Mouse (Mus musculus): Measurements from ENCODE around the gene Tipin. TPM values are rescaled to one million over a fixed set of nuclear protein-coding genes. Genes with fewer than 3 reads are reported as not detected.

Gene Tipin
- polyA plus RNA-seq, 1 experiment: 33.1 TPM

DNA sequence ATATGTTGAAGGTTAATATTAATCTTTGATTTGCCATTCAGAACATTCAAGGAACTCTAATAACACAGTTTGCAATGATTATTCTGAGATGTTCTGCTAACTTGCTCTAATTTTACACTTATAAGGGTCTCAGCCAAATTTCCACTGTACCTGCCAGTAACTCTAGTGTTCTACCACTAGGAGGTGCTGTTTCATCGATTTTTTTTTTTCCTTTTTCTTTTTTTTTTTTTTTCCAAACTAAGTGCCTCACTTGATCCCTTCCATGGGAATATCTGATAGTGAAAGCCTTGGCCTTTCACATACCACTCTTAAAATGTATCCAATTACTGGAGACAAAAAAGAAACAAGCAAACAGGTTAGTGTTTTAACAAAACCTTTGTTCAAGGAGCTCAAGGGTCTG is 66.0 kb downstream of the Tipin start:
- no peaks in the 10 kb centered on the region for H3K36me3 ChIP-seq (ENCODE audit: control insufficient read depth, insufficient read depth)
- no peak overlapping the region for H3K4me3 ChIP-seq
- H3K27me3 ChIP-seq (ENCODE audit: control insufficient read depth, insufficient read depth, insufficient read length): peaks cover 12% of the 10 kb centered on the region
- TF ChIP-seq MAX (IDR thresholded peaks at IDR 0.05; ENCODE audit: low read depth): no peak
- no peak for TF ChIP-seq MYOG (IDR thresholded peaks at IDR 0.05; ENCODE audit: control insufficient read depth in 1 of 3, insufficient read depth in 1 of 3, insufficient read length in 2 of 3, low read depth in 2 of 3)
- TF ChIP-seq MYOD1 (IDR thresholded peaks at IDR 0.05; ENCODE audit: control insufficient read depth in 1 of 3, insufficient read length in 2 of 3, low read depth in 2 of 3): no peak
- no peak for TF ChIP-seq TCF12 (IDR thresholded peaks at IDR 0.05; ENCODE audit: insufficient read depth, poor library complexity, severe bottlenecking)
- no peak for TF ChIP-seq E2F4 (IDR thresholded peaks at IDR 0.05; ENCODE audit: insufficient read depth)
- TF ChIP-seq SRF (IDR thresholded peaks at IDR 0.05; ENCODE audit: control insufficient read depth, insufficient read length, low read depth): no peak
- TF ChIP-seq POLR2A (IDR thresholded peaks at IDR 0.05; ENCODE audit: insufficient read length, low read depth): no peak
- TF ChIP-seq TCF3 (IDR thresholded peaks at IDR 0.05; ENCODE audit: insufficient read length, low read depth): no peak
- TF ChIP-seq USF1 (IDR thresholded peaks at IDR 0.05; ENCODE audit: low read depth): no peak
- no peak for TF ChIP-seq REST (IDR thresholded peaks at IDR 0.05; ENCODE audit: insufficient read depth, insufficient read length)
- no peak for TF ChIP-seq CEBPB (IDR thresholded peaks at IDR 0.05; ENCODE audit: insufficient read depth, poor library complexity, severe bottlenecking)
- TF ChIP-seq POLR2AphosphoS2 (IDR thresholded peaks at IDR 0.05; ENCODE audit: insufficient read length, low read depth): no peak
- no peak overlapping the region for H3ac ChIP-seq (ENCODE audit: control insufficient read depth, insufficient read length)
- H3K79me2 ChIP-seq (ENCODE audit: control insufficient read depth, insufficient read depth): no peaks in the 10 kb centered on the region
- no peak overlapping the region for H3K4me2 ChIP-seq (ENCODE audit: low read depth)

DNA sequence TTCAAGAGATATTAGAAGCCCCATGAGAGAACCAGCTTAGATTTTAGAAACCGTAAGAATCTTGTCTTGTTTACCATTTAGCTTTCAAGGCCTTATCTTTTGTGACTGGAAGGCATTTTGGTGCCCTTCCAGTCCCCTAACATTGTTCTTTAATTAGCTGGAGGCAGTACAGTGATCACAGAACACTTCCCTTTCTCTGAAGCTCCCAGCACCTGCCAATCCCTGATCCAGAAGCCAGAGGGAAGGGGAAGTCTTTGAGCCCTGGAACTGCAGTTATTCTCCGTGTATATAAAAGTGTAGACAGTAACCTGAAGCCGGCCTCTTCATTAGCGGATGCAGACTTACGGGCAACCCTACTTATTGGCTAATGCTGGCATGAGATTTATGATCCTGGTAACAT is 68.1 kb downstream of the Tipin start:
- peaks cover 22% of the 10 kb centered on the region for H3K27me3 ChIP-seq (ENCODE audit: control insufficient read depth, insufficient read depth, insufficient read length)
- TF ChIP-seq POLR2AphosphoS2 (IDR thresholded peaks at IDR 0.05; ENCODE audit: insufficient read length, low read depth) (no peak), TCF3 (IDR thresholded peaks at IDR 0.05; ENCODE audit: insufficient read length, low read depth) (no peak), USF1 (IDR thresholded peaks at IDR 0.05; ENCODE audit: low read depth) (no peak), MAX (IDR thresholded peaks at IDR 0.05; ENCODE audit: low read depth) (no peak), MYOG (IDR thresholded peaks at IDR 0.05; ENCODE audit: control insufficient read depth in 1 of 3, insufficient read depth in 1 of 3, insufficient read length in 2 of 3, low read depth in 2 of 3) (no peak), REST (IDR thresholded peaks at IDR 0.05; ENCODE audit: insufficient read depth, insufficient read length) (no peak), E2F4 (IDR thresholded peaks at IDR 0.05; ENCODE audit: insufficient read depth) (no peak), SRF (IDR thresholded peaks at IDR 0.05; ENCODE audit: control insufficient read depth, insufficient read length, low read depth) (no peak), POLR2A (IDR thresholded peaks at IDR 0.05; ENCODE audit: insufficient read length, low read depth) (no peak), CEBPB (IDR thresholded peaks at IDR 0.05; ENCODE audit: insufficient read depth, poor library complexity, severe bottlenecking) (no peak), MYOD1 (IDR thresholded peaks at IDR 0.05; ENCODE audit: control insufficient read depth in 1 of 3, insufficient read length in 2 of 3, low read depth in 2 of 3) (no peak), TCF12 (IDR thresholded peaks at IDR 0.05; ENCODE audit: insufficient read depth, poor library complexity, severe bottlenecking) (no peak)
- no peak overlapping the region for H3K4me3 ChIP-seq
- no peak overlapping the region for H3K4me2 ChIP-seq (ENCODE audit: low read depth)
- no peak overlapping the region for H3ac ChIP-seq (ENCODE audit: control insufficient read depth, insufficient read length)
- no peaks in the 10 kb centered on the region for H3K79me2 ChIP-seq (ENCODE audit: control insufficient read depth, insufficient read depth)
- H3K36me3 ChIP-seq (ENCODE audit: control insufficient read depth, insufficient read depth): no peaks in the 10 kb centered on the region

- TF ChIP-seq REST (IDR thresholded peaks at IDR 0.05; ENCODE audit: insufficient read depth, insufficient read length): no peak
- TF ChIP-seq TCF12 (IDR thresholded peaks at IDR 0.05; ENCODE audit: insufficient read depth, poor library complexity, severe bottlenecking): no peak
- TF ChIP-seq TCF3 (IDR thresholded peaks at IDR 0.05; ENCODE audit: insufficient read length, low read depth): no peak
- no peak for TF ChIP-seq POLR2A (IDR thresholded peaks at IDR 0.05; ENCODE audit: insufficient read length, low read depth)
- TF ChIP-seq MYOD1 (IDR thresholded peaks at IDR 0.05; ENCODE audit: control insufficient read depth in 1 of 3, insufficient read length in 2 of 3, low read depth in 2 of 3): no peak
- TF ChIP-seq MAX (IDR thresholded peaks at IDR 0.05; ENCODE audit: low read depth): no peak
- no peak for TF ChIP-seq SRF (IDR thresholded peaks at IDR 0.05; ENCODE audit: control insufficient read depth, insufficient read length, low read depth)
- TF ChIP-seq CEBPB (IDR thresholded peaks at IDR 0.05; ENCODE audit: insufficient read depth, poor library complexity, severe bottlenecking): no peak
- Histone ChIP-seq H3ac (ENCODE audit: control insufficient read depth, insufficient read length) (no peak overlapping the region), H3K79me2 (ENCODE audit: control insufficient read depth, insufficient read depth) (no peaks in the 10 kb centered on the region), H3K4me2 (ENCODE audit: low read depth) (no peak overlapping the region), H3K36me3 (ENCODE audit: control insufficient read depth, insufficient read depth) (no peaks in the 10 kb centered on the region), H3K4me3 (no peak overlapping the region), H3K27me3 (ENCODE audit: control insufficient read depth, insufficient read depth, insufficient read length) (peaks cover 36% of the 10 kb centered on the region)
Measured at GRCm38 (mm10) chr9:64351191-64351590, 69.8 kb downstream of the Tipin start.

Other genes starting within 250 kb of the Tipin start
- gene Lctl, start 164.4 kb upstream of the Tipin start, polyA plus RNA-seq (2012; fragmentation: generic; extraction: Trizol): 0.23 TPM
- 7.1 TPM for gene Zwilch, start 108.5 kb upstream of the Tipin start, polyA plus RNA-seq (2012; fragmentation: generic; extraction: Trizol)
- gene Rpl4, start 108.2 kb upstream of the Tipin start, polyA plus RNA-seq (2012; fragmentation: generic; extraction: Trizol): 1,028 TPM
- gene Snapc5, start 102.3 kb upstream of the Tipin start, polyA plus RNA-seq (2012; fragmentation: generic; extraction: Trizol): 6.0 TPM
- 0.34 TPM for gene Uchl4, start 46.4 kb upstream of the Tipin start, polyA plus RNA-seq (2012; fragmentation: generic; extraction: Trizol)
- 67.3 TPM for gene Map2k1, start 27.9 kb upstream of the Tipin start, polyA plus RNA-seq (2012; fragmentation: generic; extraction: Trizol)
- 13.0 TPM for gene Dis3l, start 59.7 kb downstream of the Tipin start, polyA plus RNA-seq (2012; fragmentation: generic; extraction: Trizol)
- 0.06 TPM for gene Megf11, start 104.0 kb downstream of the Tipin start, polyA plus RNA-seq (2012; fragmentation: generic; extraction: Trizol)